19 mouse cellular contexts compared by ENCODE assay signal in the genomic region with DNA sequence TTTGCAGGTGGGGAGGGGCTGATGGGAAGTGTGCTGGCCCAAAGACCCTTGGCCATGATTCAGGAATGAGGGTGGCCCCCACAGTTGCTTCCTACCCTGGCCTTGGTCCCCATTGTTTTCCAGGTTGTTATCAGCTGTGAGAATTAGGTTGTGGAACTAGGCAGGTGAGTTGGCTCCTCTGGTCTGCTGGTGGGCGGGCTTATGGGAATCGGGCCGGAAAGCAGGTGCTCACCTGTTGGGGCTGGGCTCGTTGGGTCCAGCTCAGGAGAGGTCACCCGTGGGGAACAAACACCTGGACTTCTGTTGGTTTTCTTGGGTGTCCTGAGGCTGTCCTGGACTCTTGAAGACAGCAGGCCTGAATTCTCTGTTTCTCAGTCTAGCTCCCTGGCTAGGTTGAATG.
"Had no signal": no experiment of that assay in that cellular context is flagged by ENCODE, and none has a peak within 500 bp of the region (broad histone marks: within the 10 kb centered on the region; RNA-seq: fewer than 3 reads in every experiment).

No protein-coding gene starts in this region.

- H3K36me3 ChIP-seq: midbrain, embryonic 12.5 days; midbrain, embryonic 15.5 days; neural tube, embryonic 12.5 days; neural tube, embryonic 15.5 days had no signal

- H3K27ac ChIP-seq: kidney, postnatal 0 days; layer of hippocampus, adult 2 months; limb, embryonic 10.5 days; limb, embryonic 13.5 days; liver, embryonic 15.5 days; macrophage; midbrain, embryonic 12.5 days; midbrain, embryonic 15.5 days; neural tube, embryonic 12.5 days; neural tube, embryonic 15.5 days had no signal

- DNase-seq: kidney, adult 11 months; kidney, adult 9 months; layer of hippocampus, adult 9-11 months; lung, adult 2 months; right cerebral cortex, adult 18-20 months; right cerebral cortex, postnatal 14 days; right cerebral cortex, postnatal 4 days; thymus, adult 18-20 months; thymus, postnatal 36 days had no signal

- ATAC-seq: midbrain, embryonic 15.5 days had no signal

- H3K27me3 ChIP-seq: limb, embryonic 13.5 days; liver, embryonic 15.5 days; midbrain, embryonic 12.5 days; midbrain, embryonic 15.5 days; neural tube, embryonic 12.5 days; neural tube, embryonic 15.5 days had no signal

- H3K4me3 ChIP-seq: layer of hippocampus, adult 2 months; limb, embryonic 10.5 days; limb, embryonic 13.5 days; liver, embryonic 15.5 days; midbrain, embryonic 12.5 days; midbrain, embryonic 15.5 days; neural tube, embryonic 12.5 days; neural tube, embryonic 15.5 days had no signal

- H3K4me2 ChIP-seq: limb, embryonic 13.5 days; liver, embryonic 15.5 days; midbrain, embryonic 12.5 days; midbrain, embryonic 15.5 days; neural tube, embryonic 12.5 days; neural tube, embryonic 15.5 days had no signal

- H3K9ac ChIP-seq: limb, embryonic 13.5 days; liver, embryonic 15.5 days; midbrain, embryonic 12.5 days; midbrain, embryonic 15.5 days; neural tube, embryonic 12.5 days; neural tube, embryonic 15.5 days had no signal

- H3K9me3 ChIP-seq: limb, embryonic 10.5 days; limb, embryonic 13.5 days; liver, embryonic 15.5 days; midbrain, embryonic 12.5 days; midbrain, embryonic 15.5 days; neural tube, embryonic 12.5 days; neural tube, embryonic 15.5 days had no signal
